ENCODE assay signal across 18 mouse cellular contexts in genomic region chr4:68573333-68573732, GRCm38 (mm10).
"Had no signal": no experiment of that assay in that cellular context is flagged by ENCODE, and none has a peak within 500 bp of the region (broad histone marks: within the 10 kb centered on the region; RNA-seq: fewer than 3 reads in every experiment).

No protein-coding gene starts in this region.

- H3K4me3 ChIP-seq: intestine, embryonic 15.5 days; kidney, embryonic 15.5 days; limb, embryonic 10.5 days; limb, embryonic 13.5 days; liver, embryonic 13.5 days; megakaryocyte, embryonic 14.5 days; midbrain, embryonic 10.5 days; midbrain, embryonic 13.5 days; myocyte; neural tube, embryonic 13.5 days had no signal

- H3K4me2 ChIP-seq: intestine, embryonic 15.5 days; kidney, embryonic 15.5 days; limb, embryonic 13.5 days; liver, embryonic 13.5 days; midbrain, embryonic 13.5 days; neural tube, embryonic 13.5 days had no signal

- ATAC-seq: intestine, embryonic 15.5 days; midbrain, embryonic 13.5 days; midbrain, embryonic 16.5 days had no signal

- H3K36me3 ChIP-seq: intestine, embryonic 15.5 days; kidney, embryonic 15.5 days; limb, embryonic 10.5 days; limb, embryonic 13.5 days; liver, embryonic 13.5 days; midbrain, embryonic 10.5 days; midbrain, embryonic 13.5 days; neural tube, embryonic 13.5 days had no signal

- H3K27ac ChIP-seq: intestine, embryonic 15.5 days; kidney, embryonic 15.5 days; limb, embryonic 10.5 days; limb, embryonic 13.5 days; liver, embryonic 13.5 days; midbrain, embryonic 10.5 days; midbrain, embryonic 13.5 days; neural tube, embryonic 13.5 days had no signal

- H3K9ac ChIP-seq: intestine, embryonic 15.5 days; kidney, embryonic 15.5 days; limb, embryonic 13.5 days; liver, embryonic 13.5 days; midbrain, embryonic 13.5 days; neural tube, embryonic 13.5 days had no signal

- H3K27me3 ChIP-seq: intestine, embryonic 15.5 days; kidney, embryonic 15.5 days; limb, embryonic 13.5 days; liver, embryonic 13.5 days; megakaryocyte, embryonic 14.5 days; midbrain, embryonic 13.5 days; neural tube, embryonic 13.5 days had no signal

- H3K9me3 ChIP-seq: intestine, embryonic 15.5 days; kidney, embryonic 15.5 days; limb, embryonic 10.5 days; limb, embryonic 13.5 days; liver, embryonic 13.5 days; megakaryocyte, embryonic 14.5 days; midbrain, embryonic 10.5 days; midbrain, embryonic 13.5 days; neural tube, embryonic 13.5 days had no signal

- H3K4me1 ChIP-seq: intestine, embryonic 15.5 days; kidney, embryonic 15.5 days; limb, embryonic 10.5 days; limb, embryonic 13.5 days; liver, embryonic 13.5 days; megakaryocyte, embryonic 14.5 days; midbrain, embryonic 10.5 days; midbrain, embryonic 13.5 days; neural tube, embryonic 13.5 days had no signal

- DNase-seq: kidney, adult 11 months; kidney, adult 8-10 months; kidney, postnatal 10 days; kidney, postnatal 36 days; liver; liver, embryonic 13.5 days; thymus, adult 18-20 months; thymus, postnatal 36 days had no signal
